Mouse (Mus musculus): ENCODE data around the gene Kmt2b.

DNA sequence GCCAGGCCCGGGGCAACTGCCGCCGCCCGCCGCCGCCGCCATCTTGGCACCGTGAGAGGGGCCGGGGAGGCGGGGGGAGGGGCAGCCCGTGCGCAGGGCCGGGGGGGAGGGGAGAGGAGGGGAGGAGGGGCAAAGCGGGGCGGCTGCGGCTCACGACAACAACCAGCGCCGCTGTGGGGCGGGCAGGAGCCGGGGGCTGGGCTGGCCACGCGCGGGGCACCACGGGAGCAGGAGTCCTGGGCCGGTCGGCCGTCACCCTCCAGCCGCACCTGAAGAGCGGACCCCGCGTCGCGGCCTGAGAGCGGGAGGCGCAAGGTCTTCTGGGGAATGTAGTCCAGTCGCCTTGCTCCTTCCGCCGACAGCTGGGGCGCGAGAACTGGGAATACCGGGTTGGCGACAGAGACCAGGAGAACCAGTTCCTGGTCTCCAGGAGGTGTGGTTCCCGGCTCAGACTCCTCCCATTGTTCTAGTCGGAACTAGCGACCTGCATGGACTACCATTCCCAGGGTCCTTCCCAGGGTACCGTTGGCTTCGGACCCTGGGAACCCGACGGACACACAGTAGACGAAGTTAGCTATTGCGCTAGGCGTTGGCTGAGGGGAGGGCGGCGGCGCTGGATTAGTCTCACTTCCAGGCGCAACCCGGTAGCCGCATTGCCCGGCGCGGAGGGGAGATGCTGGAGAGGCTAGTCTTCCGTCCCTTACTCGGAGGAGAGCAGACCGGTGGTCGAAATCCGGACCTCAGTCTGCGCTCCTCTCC lies at the start of gene Kmt2b:
- TF ChIP-seq POLR2A (IDR thresholded peaks at IDR 0.05; ENCODE audit: borderline replicate concordance, insufficient read depth, low read length) (peak; percentile 39; the same call in 1 of the 2 replicates), CTCF (IDR thresholded peaks at IDR 0.05; ENCODE audit: borderline replicate concordance, insufficient read depth, low read depth, low read length) (no peak; the same call in 1 of the 2 replicates)

All from cerebellum, adult 2 months (tissue).